Mouse (Mus musculus) neural tube, embryonic 11.5 days (tissue): ENCODE data around the gene Taf3. TPM values are rescaled to one million over a fixed set of nuclear protein-coding genes. Genes with fewer than 3 reads are reported as not detected.

Experiments used
- ATAC-seq: fragments of 200-750 bp; cut with Nextera tagmentation; 2 replicates; pipeline ENCODE4 v1.8.0; 2017; ENCODE audit warnings: moderate number of reproducible peaks, mild to moderate bottlenecking, moderate TSS enrichment, moderate library complexity; ENCODE audit not compliant: insufficient read depth, low FRiP score, low TSS enrichment
- DNase-seq: peaks from one replicate; pipeline ENCODE4 v3.0.0-alpha.2; 2015; ENCODE audit warnings: low spot score
- H3K27ac ChIP-seq: fragments of 300-500 bp; sonication (generic); 2 replicates; pipeline ENCODE4 v1.5.1; 2014; ENCODE audit warnings: low read depth, mild to moderate bottlenecking, low read length
- H3K27me3 ChIP-seq: fragments of 300-500 bp; sonication (generic); 2 replicates; pipeline ENCODE4 v1.6.1; 2014; ENCODE audit warnings: mild to moderate bottlenecking, low read length, mixed read lengths; ENCODE audit not compliant: control insufficient read depth, insufficient read depth
- H3K36me3 ChIP-seq: fragments of 300-500 bp; sonication (generic); 2 replicates; pipeline ENCODE4 v1.6.1; 2014; ENCODE audit warnings: mild to moderate bottlenecking, low read length, moderate library complexity, mixed read lengths; ENCODE audit not compliant: control insufficient read depth, insufficient read depth
- H3K4me1 ChIP-seq: fragments of 300-500 bp; sonication (generic); 2 replicates; pipeline ENCODE4 v1.6.1; 2014; ENCODE audit warnings: low read length, mixed read lengths; ENCODE audit not compliant: control insufficient read depth, insufficient read depth
- H3K4me2 ChIP-seq: fragments of 300-500 bp; sonication (generic); 2 replicates; pipeline ENCODE4 v1.6.1; 2014; ENCODE audit warnings: low read depth, mild to moderate bottlenecking, moderate library complexity
- H3K4me3 ChIP-seq: fragments of 300-500 bp; sonication (generic); 2 replicates; pipeline ENCODE4 v1.5.1; 2014; ENCODE audit warnings: low read depth, low read length
- H3K9ac ChIP-seq: fragments of 300-500 bp; sonication (generic); 2 replicates; pipeline ENCODE4 v1.6.1; 2014; ENCODE audit warnings: mild to moderate bottlenecking, low read length
- H3K9me3 ChIP-seq: fragments of 300-500 bp; sonication (generic); 2 replicates; pipeline ENCODE4 v1.6.1; 2016; ENCODE audit warnings: low read length; ENCODE audit not compliant: control insufficient read depth
- WGBS: fragments of 180-500 bp; shearing (Covaris S2); extraction: QIAGEN DNeasy Blood & Tissue Kit; methylation state at CpG from one replicate; pipeline ENCODE4 v1.1.7; 2014; 5-methylcytosine and 5-hydroxymethylcytosine counted together
- polyA plus RNA-seq: library from polyadenylated mRNA; unstranded; fragments of >200 nt; fragmentation: Nextera tagmentation; extraction: Ambion mirVana; gene quantifications from 2 replicates; pipeline ENCODE4 v1.2.1, GENCODE M21; 2014

Gene Taf3
- polyA plus RNA-seq, 1 experiment from 2014 or later, result 16.8 TPM

GRCm38 (mm10) chr2:9971927-9972326, 76.5 kb downstream of the Taf3 start:
- DNase-seq (no peak), ATAC-seq (no peak)
- H3K9me3 ChIP-seq, result no peaks in the 10 kb centered on the region
- no peak overlapping the region for H3K9ac ChIP-seq
- H3K4me2 ChIP-seq, result no peak overlapping the region
- no peak overlapping the region for H3K4me3 ChIP-seq
- no peaks in the 10 kb centered on the region for H3K36me3 ChIP-seq
- H3K4me1 ChIP-seq, result no peaks in the 10 kb centered on the region
- WGBS, result 84% methylated on average over 3 of the region's 3 CpGs
- H3K27me3 ChIP-seq, result no peaks in the 10 kb centered on the region
- H3K27ac ChIP-seq, result no peak overlapping the region

- Histone ChIP-seq H3K27me3 (no peaks in the 10 kb centered on the region), H3K9ac (no peak overlapping the region), H3K9me3 (no peaks in the 10 kb centered on the region), H3K4me3 (no peak overlapping the region), H3K27ac (no peak overlapping the region), H3K36me3 (no peaks in the 10 kb centered on the region), H3K4me1 (no peaks in the 10 kb centered on the region), H3K4me2 (no peak overlapping the region)
- ATAC-seq (no peak), DNase-seq (no peak)
- WGBS, result 95% methylated on average over 3 of the region's 3 CpGs
These were observed 77.8 kb downstream of the Taf3 start for GRCm38 (mm10) chr2:9970579-9970978.

- H3K36me3 ChIP-seq, result no peaks in the 10 kb centered on the region
- no peak overlapping the region for H3K9ac ChIP-seq
- H3K27me3 ChIP-seq, result no peaks in the 10 kb centered on the region
- H3K9me3 ChIP-seq, result no peaks in the 10 kb centered on the region
- H3K4me2 ChIP-seq, result no peak overlapping the region
- DNase-seq (no peak), ATAC-seq (no peak)
- H3K4me3 ChIP-seq, result no peak overlapping the region
- H3K4me1 ChIP-seq, result no peaks in the 10 kb centered on the region
- H3K27ac ChIP-seq, result no peak overlapping the region
- 83% methylated on average over 4 of the region's 4 CpGs for WGBS
These were observed 78.2 kb downstream of the Taf3 start for GRCm38 (mm10) chr2:9970178-9970577.

GRCm38 (mm10) chr2:9969734-9970133, 78.7 kb downstream of the Taf3 start:
- no peak overlapping the region for H3K9ac ChIP-seq
- no peak overlapping the region for H3K27ac ChIP-seq
- H3K4me3 ChIP-seq, result no peak overlapping the region
- H3K27me3 ChIP-seq, result no peaks in the 10 kb centered on the region
- no peak overlapping the region for H3K4me2 ChIP-seq
- ATAC-seq, result no peak
- WGBS, result 83% methylated on average over 5 of the region's 5 CpGs
- H3K9me3 ChIP-seq, result no peaks in the 10 kb centered on the region
- no peaks in the 10 kb centered on the region for H3K4me1 ChIP-seq
- no peaks in the 10 kb centered on the region for H3K36me3 ChIP-seq
- DNase-seq, result no peak

- Histone ChIP-seq H3K4me2 (no peak overlapping the region), H3K4me3 (no peak overlapping the region), H3K4me1 (peaks cover 2% of the 10 kb centered on the region; the same call in 1 of the 2 replicates), H3K9ac (no peak overlapping the region), H3K27me3 (no peaks in the 10 kb centered on the region), H3K27ac (no peak overlapping the region), H3K36me3 (no peaks in the 10 kb centered on the region), H3K9me3 (no peaks in the 10 kb centered on the region)
- WGBS, result 57% methylated on average over 1 of the region's 1 CpGs
- no peak for DNase-seq
- no peak for ATAC-seq
These were observed 81.8 kb downstream of the Taf3 start for GRCm38 (mm10) chr2:9966634-9967033.

- Histone ChIP-seq H3K9ac (no peak overlapping the region), H3K9me3 (no peaks in the 10 kb centered on the region), H3K36me3 (no peaks in the 10 kb centered on the region), H3K4me3 (no peak overlapping the region), H3K4me1 (peaks cover 4% of the 10 kb centered on the region; the same call in 1 of the 2 replicates), H3K4me2 (no peak overlapping the region), H3K27me3 (no peaks in the 10 kb centered on the region), H3K27ac (no peak overlapping the region)
- ATAC-seq, result no peak
- 88% methylated on average over 1 of the region's 1 CpGs for WGBS
- no peak for DNase-seq
These were observed 82.8 kb downstream of the Taf3 start for GRCm38 (mm10) chr2:9965608-9966007.

DNA sequence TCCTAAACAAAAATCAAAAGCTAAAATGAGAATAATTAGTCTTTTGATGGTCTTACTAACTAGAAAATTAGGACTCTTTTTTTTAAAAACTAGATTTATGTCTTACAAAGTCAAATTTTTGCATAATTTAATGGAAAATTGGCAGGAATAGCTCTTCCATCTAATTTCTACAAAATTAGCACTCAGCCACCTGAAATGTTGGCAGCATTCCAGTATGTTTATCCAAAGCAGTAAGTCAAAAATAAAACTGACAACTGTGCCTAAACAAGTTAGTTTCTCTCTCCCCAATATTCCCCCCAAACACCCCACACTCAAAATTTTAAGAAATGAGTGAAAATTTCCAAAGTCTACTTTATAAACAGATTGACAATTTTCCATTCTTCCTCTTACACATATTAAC, 85.5 kb downstream of the Taf3 start:
- no peaks in the 10 kb centered on the region for H3K9me3 ChIP-seq
- H3K4me2 ChIP-seq, result no peak overlapping the region
- ATAC-seq (no peak), DNase-seq (no peak)
- H3K27ac ChIP-seq, result no peak overlapping the region
- no peaks in the 10 kb centered on the region for H3K27me3 ChIP-seq
- no peak overlapping the region for H3K4me3 ChIP-seq
- peaks cover 4% of the 10 kb centered on the region; the same call in 1 of the 2 replicates for H3K4me1 ChIP-seq
- H3K36me3 ChIP-seq, result no peaks in the 10 kb centered on the region
- no peak overlapping the region for H3K9ac ChIP-seq

- Histone ChIP-seq H3K4me2 (no peak overlapping the region), H3K27ac (no peak overlapping the region), H3K36me3 (no peaks in the 10 kb centered on the region), H3K9me3 (no peaks in the 10 kb centered on the region), H3K27me3 (no peaks in the 10 kb centered on the region), H3K9ac (no peak overlapping the region), H3K4me3 (no peak overlapping the region), H3K4me1 (peaks cover 4% of the 10 kb centered on the region; the same call in 1 of the 2 replicates)
- ATAC-seq (no peak), DNase-seq (no peak)
- WGBS, result 59% methylated on average over 3 of the region's 3 CpGs
These were observed 86.7 kb downstream of the Taf3 start for GRCm38 (mm10) chr2:9961708-9962107.

DNA sequence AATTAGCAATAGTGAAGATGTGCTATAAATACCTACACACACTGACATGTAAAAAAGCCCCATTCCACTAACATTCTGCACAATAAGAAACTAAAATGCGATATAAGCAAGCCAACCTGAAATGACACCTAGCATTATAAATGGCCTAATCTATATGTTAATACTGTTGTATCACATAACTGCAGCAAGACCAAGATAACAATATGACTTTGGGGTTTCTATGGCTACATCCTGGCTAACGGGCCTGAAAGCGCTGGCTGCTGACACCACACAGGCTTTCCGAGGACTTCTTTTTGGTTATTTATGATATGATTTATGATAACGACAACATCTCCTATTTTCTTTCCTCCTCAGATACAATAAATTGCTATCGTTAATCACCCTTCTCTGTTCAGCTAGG, 90.4 kb downstream of the Taf3 start:
- no peaks in the 10 kb centered on the region for H3K9me3 ChIP-seq
- DNase-seq, result no peak
- no peak overlapping the region for H3K4me3 ChIP-seq
- H3K36me3 ChIP-seq, result no peaks in the 10 kb centered on the region
- no peak overlapping the region for H3K4me2 ChIP-seq
- no peak for ATAC-seq
- H3K4me1 ChIP-seq, result peaks cover 4% of the 10 kb centered on the region; the same call in 1 of the 2 replicates
- WGBS, result 69% methylated on average over 6 of the region's 6 CpGs
- no peaks in the 10 kb centered on the region for H3K27me3 ChIP-seq
- no peak overlapping the region for H3K9ac ChIP-seq
- no peak overlapping the region for H3K27ac ChIP-seq
